In the genomic region with DNA sequence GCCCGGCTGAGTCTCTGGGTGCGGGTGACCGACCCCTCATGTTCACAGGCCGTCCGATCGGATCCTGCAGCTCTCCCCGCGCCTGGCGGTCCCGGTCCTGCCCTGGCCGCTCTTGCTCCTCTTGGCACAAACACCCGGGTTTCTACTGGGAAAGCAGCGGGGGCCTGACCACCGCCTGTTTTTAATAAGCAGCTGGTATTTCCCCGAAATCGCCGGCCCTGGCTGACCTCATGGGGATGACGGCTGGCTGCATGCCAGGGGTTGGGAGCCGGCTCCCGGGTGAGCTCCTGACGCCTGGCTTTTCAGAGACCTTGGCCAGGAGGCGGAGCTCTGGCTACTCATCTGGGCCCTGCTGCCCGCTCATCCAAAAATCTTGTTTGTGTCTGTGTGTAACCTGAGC, we compare ENCODE assay signal across 9 mouse cellular contexts. TPM values are rescaled to one million over a fixed set of nuclear protein-coding genes. Genes with fewer than 3 reads are reported as not detected.
DNase-seq lines count a peak whose midpoint lies in the region; ATAC-seq and TF ChIP-seq lines count a peak whose summit lies in the region.
"Had no signal": no experiment of that assay in that cellular context is flagged by ENCODE, and none has a peak within 500 bp of the region (broad histone marks: within the 10 kb centered on the region; RNA-seq: fewer than 3 reads in every experiment).

No protein-coding gene starts in this region.

- peak overlapping the region; percentile 78 for H3K9ac ChIP-seq in forebrain, embryonic 16.5 days (replicated peaks; ENCODE audit: low read depth, low read length)
- H3K9ac ChIP-seq in liver, postnatal 0 days (replicated peaks): peak overlapping the region; percentile 58

- no peak for ATAC-seq in G1E (ENCODE audit: extremely low read depth, insufficient number of reproducible peaks, low FRiP score, poor library complexity, severe bottlenecking)
- ATAC-seq in forebrain, embryonic 16.5 days: peak; percentile 69
- peak; percentile 82 for ATAC-seq in liver, postnatal 0 days

- peak overlapping the region; percentile 74 for H3K4me2 ChIP-seq in forebrain, embryonic 16.5 days (ENCODE audit: low read length)
- peak overlapping the region; percentile 86 for H3K4me2 ChIP-seq in liver, postnatal 0 days (ENCODE audit: low read depth, low read length)

- peak overlapping the region; percentile 52; the same call in 1 of the 2 replicates for H3K4me3 ChIP-seq in G1E (ENCODE audit: low read depth, low read length)
- peak overlapping the region; percentile 55 for H3K4me3 ChIP-seq in forebrain, embryonic 16.5 days (replicated peaks; ENCODE audit: low read length)
- peak overlapping the region; percentile 51 for H3K4me3 ChIP-seq in liver, postnatal 0 days (ENCODE audit: low read depth, low read length)

- intact Hi-C loops in heart, postnatal 14 days (cut with DNase I): loop anchor here (1.0 to 10.0 kb wide), 8 partner anchors 23 to 371 kb away; partner anchors contain the start of gene Lrrc2

- H3K27ac ChIP-seq in forebrain, embryonic 16.5 days (ENCODE audit: low read length): peak overlapping the region; percentile 36; the same call in 1 of the 2 replicates
- peak overlapping the region; percentile 75 for H3K27ac ChIP-seq in liver, postnatal 0 days (ENCODE audit: low read depth)

- H3K27me3 ChIP-seq in G1E (ENCODE audit: insufficient read depth, low read length): peaks cover 52% of the 10 kb centered on the region
- H3K27me3 ChIP-seq in forebrain, embryonic 16.5 days (replicated peaks; ENCODE audit: control insufficient read depth, insufficient read depth, low read length): peaks cover 2% of the 10 kb centered on the region; the same call in 1 of the 2 replicates
- H3K27me3 ChIP-seq in liver, postnatal 0 days (ENCODE audit: insufficient read depth, low read length): peaks cover 6% of the 10 kb centered on the region; the same call in 1 of the 2 replicates

- no peak for TF ChIP-seq EP300 in liver, postnatal 0 days (IDR thresholded peaks at IDR 0.05; ENCODE audit: low read depth)

- H3K9me3 ChIP-seq in G1E (replicated peaks): no peaks in the 10 kb centered on the region
- H3K9me3 ChIP-seq in forebrain, embryonic 16.5 days (ENCODE audit: control insufficient read depth, low read length): no peaks in the 10 kb centered on the region
- H3K9me3 ChIP-seq in liver, postnatal 0 days (ENCODE audit: low read length): no peaks in the 10 kb centered on the region

- peaks cover 7% of the 10 kb centered on the region; the same call in 1 of the 2 replicates for H3K4me1 ChIP-seq in G1E (ENCODE audit: insufficient read depth, low read depth, low read length)
- H3K4me1 ChIP-seq in forebrain, embryonic 16.5 days (replicated peaks; ENCODE audit: control insufficient read depth, insufficient read depth, low read length): peaks cover 11% of the 10 kb centered on the region
- H3K4me1 ChIP-seq in liver, postnatal 0 days (ENCODE audit: insufficient read depth): peaks cover 13% of the 10 kb centered on the region; the same call in 1 of the 2 replicates

- TF ChIP-seq CTCF in G1E (IDR thresholded peaks at IDR 0.05; ENCODE audit: low read depth, low read length): no peak
- TF ChIP-seq CTCF in liver, postnatal 0 days (IDR thresholded peaks at IDR 0.05; ENCODE audit: low read depth): no peak

- H3K36me3 ChIP-seq in G1E (replicated peaks): no peaks in the 10 kb centered on the region
- H3K36me3 ChIP-seq in forebrain, embryonic 16.5 days (ENCODE audit: control insufficient read depth, insufficient read depth): no peaks in the 10 kb centered on the region
- no peaks in the 10 kb centered on the region for H3K36me3 ChIP-seq in liver, postnatal 0 days (replicated peaks; ENCODE audit: insufficient read depth, low read length)

- under 1% methylated on average over 23 of the region's 23 CpGs for WGBS in forebrain, embryonic 16.5 days
- WGBS in liver, postnatal 0 days (ENCODE audit: insufficient replicate concordance): 3% methylated on average over 20 of the region's 23 CpGs

- no peak for DNase-seq in G1E (ENCODE audit: low spot score)
- peak; percentile 78 for DNase-seq in cerebellum, adult 11 months
- peak; percentile 90 to 92 for DNase-seq in heart, postnatal 14 days
- DNase-seq in layer of hippocampus, adult 18-20 months (ENCODE audit: low spot score in 2 of 2): peak; percentile 48 to 74
- DNase-seq in liver, postnatal 0 days: peak; percentile 86
- peak; percentile 83 for DNase-seq in ovary, postnatal 14 days (ENCODE audit: low spot score)
- peak; percentile 86 to 93 for DNase-seq in urinary bladder, postnatal 4 days (ENCODE audit: low spot score in 2 of 2)

RNA-seq across cellular contexts. Expression of gene Prss42, which starts 16.2 kb away (rescaled TPM):
- total RNA-seq in G1E (2014; fragmentation: Nextera tagmentation): 0.44 and 2.3 TPM in 2 replicates
- total RNA-seq in G1E (2017): 0.44 and 0.58 TPM in 2 replicates
- polyA plus RNA-seq in G1E (2012): 0.53 and 0.79 TPM in 2 replicates
- not detected in 2 replicates for polyA plus RNA-seq in forebrain, embryonic 16.5 days (2015; fragmentation: Nextera tagmentation; extraction: Ambion mirVana)
- not detected for total RNA-seq in heart, postnatal 14 days (2021)
- not detected for total RNA-seq in layer of hippocampus, adult 18-20 months (2021)
- polyA plus RNA-seq in liver, postnatal 0 days (2015; fragmentation: Nextera tagmentation; extraction: Ambion mirVana): not detected in 2 replicates

RNA-seq across cellular contexts. Expression of gene Prss44, which starts 32.1 kb away (rescaled TPM):
- total RNA-seq in G1E (2014; fragmentation: Nextera tagmentation) (not detected in 2 replicates), G1E (2017) (0.12 and 0.27 TPM in 2 replicates)
- not detected in 2 replicates for polyA plus RNA-seq in G1E (2012)
- not detected in 2 replicates for polyA plus RNA-seq in forebrain, embryonic 16.5 days (2015; fragmentation: Nextera tagmentation; extraction: Ambion mirVana)
- total RNA-seq in heart, postnatal 14 days (2021): not detected
- not detected for total RNA-seq in layer of hippocampus, adult 18-20 months (2021)
- not detected in 2 replicates for polyA plus RNA-seq in liver, postnatal 0 days (2015; fragmentation: Nextera tagmentation; extraction: Ambion mirVana)
- polyA plus RNA-seq: gonadal fat pad, adult 2 months had no signal

RNA-seq across cellular contexts. Expression of gene Pth1r, which starts 34.8 kb away (rescaled TPM):
- total RNA-seq in G1E (2014; fragmentation: Nextera tagmentation) (not detected in 2 replicates), G1E (2017) (not detected in 2 replicates)
- 0.03 TPM in 1 of 2 replicates, not detected in the other for polyA plus RNA-seq in G1E (2012)
- polyA plus RNA-seq in forebrain, embryonic 16.5 days (2015; fragmentation: Nextera tagmentation; extraction: Ambion mirVana): 6.4 and 8.4 TPM in 2 replicates
- total RNA-seq in heart, postnatal 14 days (2021): 1 to 10 TPM; 9.1 TPM
- total RNA-seq in layer of hippocampus, adult 18-20 months (2021): 1 to 10 TPM; 3.9 TPM
- 5.2 and 5.3 TPM in 2 replicates for polyA plus RNA-seq in liver, postnatal 0 days (2015; fragmentation: Nextera tagmentation; extraction: Ambion mirVana)

RNA-seq across cellular contexts. Expression of gene Myl3, which starts 40.1 kb away (rescaled TPM):
- total RNA-seq in G1E (2014; fragmentation: Nextera tagmentation) (not detected in 2 replicates), G1E (2017) (0.12 TPM in 1 of 2 replicates, not detected in the other)
- polyA plus RNA-seq in G1E (2012): not detected in 2 replicates
- polyA plus RNA-seq in forebrain, embryonic 16.5 days (2015; fragmentation: Nextera tagmentation; extraction: Ambion mirVana): 0.39 TPM in 1 of 2 replicates, not detected in the other
- total RNA-seq in heart, postnatal 14 days (2021): over 10,000 TPM; 11,266 to 12,112 TPM
- not detected for total RNA-seq in layer of hippocampus, adult 18-20 months (2021)
- polyA plus RNA-seq in liver, postnatal 0 days (2015; fragmentation: Nextera tagmentation; extraction: Ambion mirVana): 0.52 and 2.0 TPM in 2 replicates

RNA-seq across cellular contexts. Expression of gene Prss43, which starts 44.8 kb away (rescaled TPM):
- total RNA-seq in G1E (2014; fragmentation: Nextera tagmentation) (not detected in 2 replicates), G1E (2017) (0.05 TPM in 1 of 2 replicates, not detected in the other)
- not detected in 2 replicates for polyA plus RNA-seq in G1E (2012)
- not detected in 2 replicates for polyA plus RNA-seq in forebrain, embryonic 16.5 days (2015; fragmentation: Nextera tagmentation; extraction: Ambion mirVana)
- not detected for total RNA-seq in heart, postnatal 14 days (2021)
- total RNA-seq in layer of hippocampus, adult 18-20 months (2021): under 1 TPM in 1 of 2 experiments, not detected in 1; 0.33 TPM
- not detected in 2 replicates for polyA plus RNA-seq in liver, postnatal 0 days (2015; fragmentation: Nextera tagmentation; extraction: Ambion mirVana)

Comparison
In these comparisons a context has a peak if more than half of its experiments do, and no peak if none do; other contexts are left out.
1. RNA of gene Pth1r, which starts 34.8 kb away (total RNA-seq): 9.1 TPM in heart, postnatal 14 days and 3.9 TPM in layer of hippocampus, adult 18-20 months; not detected in G1E; every median in the first group is over 4 times any median in the second.
2. Peak in every context shown above with its lines, with median percentiles within 50 percentile points of each other: H3K4me3 ChIP-seq.